Mouse (Mus musculus): ENCODE data around the gene Fhod1. TPM values are rescaled to one million over a fixed set of nuclear protein-coding genes. Genes with fewer than 3 reads are reported as not detected.
A peak's percentile ranks its signal among the peaks of the same experiment; 100 is the strongest.

The Fhod1 gene
- total and polyA plus RNA-seq, 3 experiments = 0.81 to 8.1 (median 3.1) TPM

DNA sequence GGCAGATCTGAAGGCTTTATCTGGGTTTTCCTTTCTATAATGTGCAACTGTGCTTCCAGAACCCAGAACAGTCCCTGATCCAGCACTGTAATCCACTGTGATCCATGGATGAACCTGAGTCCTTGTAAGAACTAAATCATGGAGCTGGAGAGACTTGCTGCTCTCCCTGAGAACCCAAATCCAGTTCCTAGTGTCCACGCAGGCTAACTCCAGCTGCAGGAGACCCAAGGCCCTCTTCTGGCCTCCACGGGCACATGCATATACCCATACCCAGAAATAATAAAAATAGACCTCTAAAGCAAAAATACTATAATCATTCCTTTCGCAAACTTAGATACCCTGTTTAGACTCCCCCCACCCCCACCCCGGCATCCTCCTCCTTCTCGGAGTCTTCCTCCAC lies 59.5 kb downstream of the Fhod1 start:
- Histone ChIP-seq H3K4me2 (ENCODE audit: insufficient read depth, low read depth, poor library complexity, severe bottlenecking) (peak overlapping the region; percentile 79), H3K9me3 (replicated peaks; ENCODE audit: low read length) (no peaks in the 10 kb centered on the region), H3K4me1 (ENCODE audit: control insufficient read depth in 1 of 2, insufficient read depth in 2 of 2) (peaks cover 5 to 23% of the 10 kb centered on the region in 2 experiments), H3K27me3 (replicated peaks) (no peaks in the 10 kb centered on the region), H3K4me3 (replicated peaks in 1 of 3; ENCODE audit: low read depth in 2 of 3, low read length in 2 of 3, poor library complexity in 1 of 3) (peak overlapping the region in 2 of 3 experiments; percentile 34 to 63), H3K79me2 (replicated peaks; ENCODE audit: control insufficient read depth, extremely low read depth, insufficient read depth, poor library complexity, severe bottlenecking) (no peaks in the 10 kb centered on the region), H3K36me3 (replicated peaks in 1 of 2; ENCODE audit: control insufficient read depth in 1 of 2, insufficient read depth in 1 of 2, low read length in 1 of 2) (peaks cover 7 to 37% of the 10 kb centered on the region in 2 experiments), H3K27ac (ENCODE audit: insufficient read depth, low read depth) (no peak overlapping the region), H3K9ac (ENCODE audit: insufficient read depth, low read depth) (peak overlapping the region; percentile 41; the same call in 1 of the 2 replicates)
- in situ Hi-C loops (cut with MboI; ENCODE audit: low pct_ligation_motif_present, low pct_unique_long_range_greater_than_20kb, low sequenced_read_pairs) (loop anchor here (10.0 kb wide), 1 partner anchor 163 kb away; no protein-coding TSS in a partner anchor), dilution Hi-C loops (cut with MboI; ENCODE audit: extremely low pct_ligation_motif_present, extremely low pct_unique_long_range_greater_than_20kb, low sequenced_read_pairs) (no loop called here)
- TF ChIP-seq SMC3 (IDR thresholded peaks at IDR 0.05; ENCODE audit: low read depth, low read length) (peak; percentile 21; the same call in 1 of the 2 replicates), TCF12 (IDR thresholded peaks at IDR 0.05; ENCODE audit: low read depth, low read length) (no peak), CHD2 (IDR thresholded peaks at IDR 0.05; ENCODE audit: low read length) (no peak), IRF4 (IDR thresholded peaks at IDR 0.05; ENCODE audit: low read depth, low read length) (no peak), POLR2A (IDR thresholded peaks at IDR 0.05; ENCODE audit: low read depth, low read length) (no peak), ZC3H11A (IDR thresholded peaks at IDR 0.05; ENCODE audit: low read depth, low read length) (no peak), CTCF (conservative IDR thresholded peaks at IDR 0.05 in 1 of 2, IDR thresholded peaks at IDR 0.05 in 1 of 2; ENCODE audit: low read depth in 2 of 2, low read length in 2 of 2) (peak in 1 of 2 experiments; percentile 38; a peak in 2 of 4 replicates), HCFC1 (IDR thresholded peaks at IDR 0.05; ENCODE audit: low read depth, low read length) (no peak), MAX (IDR thresholded peaks at IDR 0.05; ENCODE audit: low read length) (no peak), NELFE (IDR thresholded peaks at IDR 0.05; ENCODE audit: low read depth, low read length) (no peak), MAZ (IDR thresholded peaks at IDR 0.05; ENCODE audit: low read depth, low read length) (no peak), JUND (conservative IDR thresholded peaks at IDR 0.05; ENCODE audit: low read depth, low read length) (no peak), MAFK (IDR thresholded peaks at IDR 0.05; ENCODE audit: insufficient replicate concordance, low read length) (no peak), ZMIZ1 (IDR thresholded peaks at IDR 0.05; ENCODE audit: low read depth, low read length) (no peak), EP300 (IDR thresholded peaks at IDR 0.05; ENCODE audit: low read length) (no peak)
- no peak for DNase-seq (ENCODE audit: extremely low read depth)

DNA sequence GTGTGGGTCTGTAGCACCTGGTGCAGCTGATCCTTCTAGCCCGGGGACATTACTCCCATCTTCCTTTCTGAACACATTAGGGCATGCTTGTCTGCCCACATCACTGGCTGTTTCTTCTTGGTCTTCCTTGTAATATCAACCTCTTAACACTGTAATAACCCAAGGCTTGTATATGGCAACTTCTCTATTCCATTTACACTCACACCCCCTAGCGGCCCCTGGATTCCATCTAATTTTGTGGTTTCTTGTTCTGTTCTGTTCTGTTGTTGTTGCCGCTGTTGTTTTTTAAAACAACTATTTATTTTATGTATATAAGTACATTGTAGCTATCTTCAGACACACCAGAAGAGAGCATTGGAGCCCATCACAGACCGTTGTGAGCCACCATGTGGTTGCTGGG lies 60.8 kb downstream of the Fhod1 start:
- Histone ChIP-seq H3K4me3 (replicated peaks in 1 of 3; ENCODE audit: low read depth in 2 of 3, low read length in 2 of 3, poor library complexity in 1 of 3) (no peak overlapping the region), H3K9me3 (replicated peaks; ENCODE audit: low read length) (no peaks in the 10 kb centered on the region), H3K27me3 (replicated peaks) (no peaks in the 10 kb centered on the region), H3K36me3 (replicated peaks in 1 of 2; ENCODE audit: control insufficient read depth in 1 of 2, insufficient read depth in 1 of 2, low read length in 1 of 2) (peaks cover 13 to 40% of the 10 kb centered on the region in 2 experiments), H3K79me2 (replicated peaks; ENCODE audit: control insufficient read depth, extremely low read depth, insufficient read depth, poor library complexity, severe bottlenecking) (no peaks in the 10 kb centered on the region), H3K4me1 (ENCODE audit: control insufficient read depth in 1 of 2, insufficient read depth in 2 of 2) (peaks cover 5 to 23% of the 10 kb centered on the region in 2 experiments), H3K9ac (ENCODE audit: insufficient read depth, low read depth) (no peak overlapping the region), H3K27ac (ENCODE audit: insufficient read depth, low read depth) (no peak overlapping the region), H3K4me2 (ENCODE audit: insufficient read depth, low read depth, poor library complexity, severe bottlenecking) (no peak overlapping the region)
- DNase-seq (ENCODE audit: extremely low read depth) = no peak
- dilution Hi-C loops (cut with MboI; ENCODE audit: extremely low pct_ligation_motif_present, extremely low pct_unique_long_range_greater_than_20kb, low sequenced_read_pairs) (no loop called here), in situ Hi-C loops (cut with MboI; ENCODE audit: low pct_ligation_motif_present, low pct_unique_long_range_greater_than_20kb, low sequenced_read_pairs) (loop anchor here (10.0 kb wide), 1 partner anchor 162 kb away; no protein-coding TSS in a partner anchor)
- TF ChIP-seq KAT2A (IDR thresholded peaks at IDR 0.05; ENCODE audit: insufficient replicate concordance, low read length) (no peak), ELF1 (IDR thresholded peaks at IDR 0.05; ENCODE audit: low read depth, low read length) (no peak), MAFK (IDR thresholded peaks at IDR 0.05; ENCODE audit: insufficient replicate concordance, low read length) (no peak), NELFE (IDR thresholded peaks at IDR 0.05; ENCODE audit: low read depth, low read length) (no peak), CTCF (conservative IDR thresholded peaks at IDR 0.05 in 1 of 2, IDR thresholded peaks at IDR 0.05 in 1 of 2; ENCODE audit: low read depth in 2 of 2, low read length in 2 of 2) (peak in 1 of 2 experiments; percentile 52; a peak in 2 of 4 replicates), GABPA (IDR thresholded peaks at IDR 0.05; ENCODE audit: insufficient replicate concordance, low read depth, low read length) (no peak), RAD21 (IDR thresholded peaks at IDR 0.05; ENCODE audit: low read depth, low read length) (peak; percentile 33), USF1 (IDR thresholded peaks at IDR 0.05; ENCODE audit: low read depth, low read length) (no peak)

Data from CH12.LX (cell line).